Comparison of ENCODE assay signal across 8 mouse cellular contexts in the genomic region with DNA sequence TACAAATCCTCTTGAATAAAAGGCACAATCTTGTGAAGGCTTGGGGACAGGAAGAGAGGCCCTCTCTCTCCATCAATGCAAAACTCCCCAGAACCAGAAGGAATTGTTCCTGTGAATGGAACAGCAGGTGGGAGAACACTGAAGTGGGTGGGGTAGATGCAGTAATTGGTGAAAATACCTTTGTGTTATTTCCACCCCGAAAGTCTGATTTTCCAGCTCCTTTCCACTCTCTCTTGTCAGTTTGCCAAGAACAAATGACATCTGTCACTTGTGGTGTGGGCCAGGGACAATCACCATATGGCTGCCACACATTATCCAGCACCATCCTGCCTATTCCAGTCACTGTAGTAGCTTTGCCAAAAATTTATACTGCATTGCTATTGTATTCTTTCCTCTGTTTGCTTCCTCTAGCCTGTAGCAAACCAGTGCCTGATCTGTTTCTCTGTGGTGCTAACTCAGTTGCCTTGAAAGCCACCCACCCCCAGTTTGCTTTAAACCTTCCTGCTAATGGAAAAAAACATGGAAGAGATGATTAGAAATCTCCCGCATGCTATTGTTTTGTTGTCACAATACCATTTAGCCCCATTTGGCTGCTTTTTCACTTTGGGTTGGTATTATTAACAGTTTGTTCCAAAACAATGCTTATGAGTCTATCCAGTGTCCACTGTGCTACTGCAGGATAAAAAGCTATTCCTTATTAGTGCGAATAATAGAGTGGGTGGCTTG. TPM values are rescaled to one million over a fixed set of nuclear protein-coding genes. Genes with fewer than 3 reads are reported as not detected.
A peak's percentile ranks its signal among the peaks of the same experiment; 100 is the strongest.
DNase-seq lines count a peak whose midpoint lies in the region; ATAC-seq lines count a peak whose summit lies in the region.

No protein-coding gene starts in this region.

- no peaks in the 10 kb centered on the region for H3K4me1 ChIP-seq in brown adipose tissue, adult 24 weeks (ENCODE audit: control insufficient read depth, insufficient read depth, insufficient read length, low read length)
- H3K4me1 ChIP-seq in forebrain, embryonic 14.5 days (ENCODE audit: control insufficient read depth, insufficient read depth, low read length), result no peaks in the 10 kb centered on the region
- no peaks in the 10 kb centered on the region for H3K4me1 ChIP-seq in neural tube, embryonic 14.5 days (ENCODE audit: control insufficient read depth, insufficient read depth, low read length)

- 0 out of 2 replicates have a peak overlapping the region, but pooled peaks have one; percentile 29 for H3K9ac ChIP-seq in forebrain, embryonic 14.5 days (ENCODE audit: low read length)
- no peak overlapping the region for H3K9ac ChIP-seq in neural tube, embryonic 14.5 days (replicated peaks; ENCODE audit: low read depth, low read length)

- DNase-seq in left cerebral cortex, postnatal 25 days (ENCODE audit: low spot score in 2 of 2), result peak; percentile 11 to 38
- no peak for DNase-seq in left cerebral cortex, postnatal 36 days (ENCODE audit: low spot score in 2 of 2)
- peak; percentile 79 for DNase-seq in forebrain, embryonic 14.5 days (ENCODE audit: low spot score)
- peak; percentile 40 to 84 for DNase-seq in layer of hippocampus, postnatal 14 days (ENCODE audit: low spot score in 2 of 2)
- DNase-seq in adrenal gland, adult 18-20 months (ENCODE audit: low spot score in 2 of 2), result no peak
- no peak for DNase-seq in gastrocnemius, postnatal 4 days (ENCODE audit: low spot score in 2 of 2)

- 23% methylated on average over 3 of the region's 3 CpGs for WGBS in forebrain, embryonic 14.5 days
- WGBS in neural tube, embryonic 14.5 days, result 28% methylated on average over 3 of the region's 3 CpGs

- 0 out of 2 replicates have a peak overlapping the region, but pooled peaks have one; percentile 26 for H3K4me3 ChIP-seq in brown adipose tissue, adult 24 weeks (ENCODE audit: insufficient read depth, low read depth, low read length)
- peak overlapping the region; percentile 6; the same call in 1 of the 2 replicates for H3K4me3 ChIP-seq in forebrain, embryonic 14.5 days (ENCODE audit: low read depth, low read length)
- H3K4me3 ChIP-seq in neural tube, embryonic 14.5 days (ENCODE audit: low read depth, low read length), result no peak overlapping the region

- H3K36me3 ChIP-seq in forebrain, embryonic 14.5 days (ENCODE audit: control insufficient read depth, insufficient read depth, low read length), result no peaks in the 10 kb centered on the region
- no peaks in the 10 kb centered on the region for H3K36me3 ChIP-seq in neural tube, embryonic 14.5 days (ENCODE audit: control insufficient read depth, insufficient read depth, low read length)

- no peaks in the 10 kb centered on the region for H3K27me3 ChIP-seq in forebrain, embryonic 14.5 days (replicated peaks; ENCODE audit: control insufficient read depth, insufficient read depth, low read length)
- no peaks in the 10 kb centered on the region for H3K27me3 ChIP-seq in neural tube, embryonic 14.5 days (ENCODE audit: control insufficient read depth, insufficient read depth, low read length)

- no peaks in the 10 kb centered on the region for H3K9me3 ChIP-seq in forebrain, embryonic 14.5 days (replicated peaks; ENCODE audit: control insufficient read depth, low read length)
- H3K9me3 ChIP-seq in neural tube, embryonic 14.5 days (ENCODE audit: control insufficient read depth, low read length), result no peaks in the 10 kb centered on the region

- ATAC-seq in forebrain, embryonic 14.5 days, result peak; percentile 94
- peak; percentile 75; the same call in 1 of the 2 replicates for ATAC-seq in neural tube, embryonic 14.5 days (ENCODE audit: low read depth)

- peak overlapping the region; percentile 28 for H3K4me2 ChIP-seq in forebrain, embryonic 14.5 days (ENCODE audit: low read length)
- no peak overlapping the region for H3K4me2 ChIP-seq in neural tube, embryonic 14.5 days (ENCODE audit: low read depth, low read length)

- H3K27ac ChIP-seq in brown adipose tissue, adult 24 weeks (replicated peaks; ENCODE audit: low read depth, low read length), result no peak overlapping the region
- H3K27ac ChIP-seq in forebrain, embryonic 14.5 days (ENCODE audit: low read depth, low read length), result peak overlapping the region; percentile 70
- no peak overlapping the region for H3K27ac ChIP-seq in neural tube, embryonic 14.5 days (ENCODE audit: low read depth, low read length)

- intact Hi-C loops in left cerebral cortex, postnatal 25 days (cut with DNase I), result no loop called here
- intact Hi-C loops in left cerebral cortex, postnatal 36 days (cut with DNase I), result no loop called here

RNA-seq across cellular contexts. Expression of gene Sh2d1a, which starts 37.9 kb away (rescaled TPM):
- total RNA-seq in left cerebral cortex, postnatal 25 days (2021), result not detected
- not detected for total RNA-seq in left cerebral cortex, postnatal 36 days (2021)
- not detected in 2 replicates for polyA plus RNA-seq in brown adipose tissue, adult 24 weeks (2012; ENCODE audit: insufficient read depth, insufficient read length, missing spikeins)
- polyA plus RNA-seq in forebrain, embryonic 14.5 days (2014; fragmentation: Nextera tagmentation; extraction: Ambion mirVana), result 2.4 and 3.1 TPM in 2 replicates
- under 1 TPM in 1 of 2 experiments, not detected in 1; 0.44 TPM for total RNA-seq in layer of hippocampus, postnatal 14 days (2021)
- polyA plus RNA-seq in neural tube, embryonic 14.5 days (2014; fragmentation: Nextera tagmentation; extraction: Ambion mirVana), result 4.9 and 5.6 TPM in 2 replicates
- not detected for total RNA-seq in adrenal gland, adult 18-20 months (2021)
- not detected for total RNA-seq in gastrocnemius, postnatal 4 days (2021)

RNA-seq across cellular contexts. Expression of gene Tex13c2, which starts 50.7 kb away (rescaled TPM):
- total RNA-seq in left cerebral cortex, postnatal 25 days (2021), result not detected
- total RNA-seq in left cerebral cortex, postnatal 36 days (2021), result not detected
- not detected in 2 replicates for polyA plus RNA-seq in brown adipose tissue, adult 24 weeks (2012; ENCODE audit: insufficient read depth, insufficient read length, missing spikeins)
- not detected in 2 replicates for polyA plus RNA-seq in forebrain, embryonic 14.5 days (2014; fragmentation: Nextera tagmentation; extraction: Ambion mirVana)
- under 1 TPM; 0.74 to 0.76 TPM for total RNA-seq in layer of hippocampus, postnatal 14 days (2021)
- polyA plus RNA-seq in neural tube, embryonic 14.5 days (2014; fragmentation: Nextera tagmentation; extraction: Ambion mirVana), result not detected in 2 replicates
- not detected for total RNA-seq in adrenal gland, adult 18-20 months (2021)
- total RNA-seq in gastrocnemius, postnatal 4 days (2021), result not detected

Comparison
In these comparisons a context has a peak if more than half of its experiments do, and no peak if none do; other contexts are left out.
1. DNase-seq: peak in left cerebral cortex, postnatal 25 days (2 of 2), forebrain, embryonic 14.5 days (single experiment) and layer of hippocampus, postnatal 14 days (2 of 2); none in left cerebral cortex, postnatal 36 days (0 of 2), adrenal gland, adult 18-20 months (0 of 2) and gastrocnemius, postnatal 4 days (0 of 2).